Mouse (Mus musculus): Measurements from ENCODE around the gene Map2k6.
A peak's percentile ranks its signal among the peaks of the same experiment; 100 is the strongest.

Map2k6 gene

DNA sequence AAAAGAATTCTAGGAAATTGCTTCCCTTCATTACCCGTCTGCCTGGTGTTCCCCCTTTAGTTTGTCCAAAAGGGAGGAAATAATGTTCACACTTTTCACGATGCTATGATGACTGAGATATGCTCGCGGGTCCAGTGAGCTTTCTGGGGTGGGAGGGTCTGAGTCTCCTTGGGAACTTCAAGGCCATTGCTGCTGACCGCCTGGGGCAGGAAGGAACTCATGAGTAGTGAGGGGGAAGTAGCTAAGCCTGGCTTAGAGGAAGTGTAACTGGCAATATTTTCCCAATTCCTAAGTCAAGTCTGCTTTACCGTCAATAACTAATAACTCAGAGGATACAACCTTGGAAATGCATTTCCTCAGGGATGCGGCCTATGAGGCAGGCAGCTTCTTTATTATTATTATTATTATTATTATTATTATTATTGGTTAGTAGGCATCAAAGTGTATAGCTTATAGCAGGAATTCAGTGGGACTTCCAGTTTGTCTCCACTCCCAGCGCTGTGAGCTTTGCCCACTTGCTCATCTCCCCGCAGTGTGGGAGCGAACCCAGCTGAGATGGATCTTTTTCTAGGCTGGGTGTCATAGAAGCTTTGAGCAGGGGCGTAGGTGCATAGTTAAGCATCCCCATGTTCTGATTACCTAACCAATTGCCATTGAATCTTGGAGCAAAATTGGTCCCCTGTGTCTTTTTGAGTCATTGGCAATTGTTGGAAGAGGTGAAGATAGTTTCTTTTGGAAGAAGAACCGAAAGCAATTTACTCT is 163.6 kb downstream of the Map2k6 start:
- no peak for DNase-seq (ENCODE audit: low spot score)

DNA sequence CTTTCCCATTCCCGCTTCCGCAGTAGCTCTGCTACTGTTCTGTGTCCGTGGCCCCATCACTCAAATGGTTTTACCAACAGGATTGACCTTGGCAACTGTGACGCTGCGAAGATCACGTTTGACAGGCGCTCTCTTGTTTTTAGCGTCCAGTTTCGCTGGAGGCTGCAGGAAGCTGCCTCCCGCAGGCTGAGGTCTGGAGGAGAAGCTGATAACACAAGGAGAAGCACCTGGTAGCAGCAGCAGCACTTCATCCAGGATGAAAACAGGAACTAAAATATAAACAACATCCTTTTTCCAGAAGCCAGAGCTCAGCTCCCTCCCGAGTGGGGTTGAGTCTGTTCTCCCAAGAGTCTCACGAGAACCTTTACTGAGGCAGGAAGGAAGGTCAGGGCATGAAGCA is 164.3 kb downstream of the Map2k6 start:
- no peak for DNase-seq (ENCODE audit: low spot score)

DNA sequence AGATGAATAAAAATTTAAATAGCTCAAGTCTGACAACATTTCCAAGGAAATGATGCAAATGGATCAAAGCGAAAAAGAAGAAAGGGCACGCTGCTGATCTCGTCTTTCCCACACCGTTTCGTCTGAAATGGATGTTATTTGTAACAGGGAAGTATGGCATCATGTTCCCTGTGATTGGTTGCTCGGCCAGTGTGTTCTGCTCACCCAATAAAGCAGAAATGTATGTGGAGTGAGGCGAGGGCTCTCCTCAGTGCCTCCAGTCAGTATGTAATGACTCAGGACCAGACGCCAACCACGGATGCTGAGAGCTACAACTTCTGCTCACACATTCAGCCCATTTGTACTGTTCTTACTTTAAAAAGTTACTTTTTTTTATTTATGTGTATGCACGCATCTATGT is 164.9 kb downstream of the Map2k6 start:
- no peak for DNase-seq (ENCODE audit: low spot score)

- no peak for DNase-seq (ENCODE audit: low spot score)
These were observed 167.4 kb downstream of the Map2k6 start for GRCm38 (mm10) chr11:110566307-110566706.

GRCm38 (mm10) chr11:110572548-110572947 is 173.6 kb downstream of the Map2k6 start:
- peak; percentile 73 for DNase-seq (ENCODE audit: low spot score)
